Mouse (Mus musculus): ENCODE results near the gene Ttc28. TPM values are rescaled to one million over a fixed set of nuclear protein-coding genes. Genes with fewer than 3 reads are reported as not detected.

The Ttc28 gene
- polyA plus RNA-seq, 1 experiment: 5.5 TPM

DNA sequence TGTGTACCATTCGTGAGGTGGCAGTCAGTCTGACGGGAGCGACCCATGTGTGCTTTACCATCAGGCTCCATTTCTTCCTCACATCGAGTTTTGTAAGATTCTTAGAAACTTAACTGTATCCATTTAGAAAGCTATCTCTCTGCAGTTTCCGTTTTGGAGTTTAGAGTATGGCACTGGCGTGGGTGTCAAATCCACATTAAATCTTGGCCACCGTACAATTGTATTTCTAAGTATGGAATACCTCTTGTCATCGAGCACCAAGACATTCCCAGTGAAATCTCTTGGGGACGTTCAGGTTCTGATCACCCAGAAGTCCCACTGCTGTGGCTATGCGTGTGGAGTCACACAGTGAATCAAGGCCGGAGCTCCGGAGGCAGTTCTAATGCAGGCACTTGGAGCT is 276.3 kb downstream of the Ttc28 start:
- H3K4me3 ChIP-seq (replicated peaks; ENCODE audit: insufficient read depth, low read depth, low read length): no peak overlapping the region
- DNase-seq: no peak

DNA sequence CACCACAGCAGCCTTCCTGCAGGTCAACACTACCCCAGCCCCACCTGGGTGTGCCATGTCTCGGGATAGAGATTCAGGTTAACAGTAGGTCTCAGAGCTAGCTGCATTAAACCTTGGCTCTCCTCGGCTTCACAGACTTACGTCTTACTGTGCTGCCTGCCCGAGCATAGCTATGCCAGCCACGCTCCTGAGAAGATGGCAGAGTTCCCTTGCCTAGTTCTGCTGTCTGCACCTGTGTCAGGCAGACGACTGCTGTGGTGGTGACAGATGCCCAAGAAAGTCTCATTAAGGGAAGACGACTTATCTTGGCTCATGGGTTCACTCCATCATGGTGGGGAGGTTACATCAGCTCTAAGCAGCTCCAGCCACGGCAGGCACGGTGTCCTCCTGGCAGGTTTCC is 278.7 kb downstream of the Ttc28 start:
- WGBS: 26% methylated on average over 9 of the region's 9 CpGs
- H3K27me3 ChIP-seq (ENCODE audit: control insufficient read depth, insufficient read depth, low read length): no peaks in the 10 kb centered on the region
- H3K27ac ChIP-seq (ENCODE audit: insufficient read depth, low read length): no peak overlapping the region
- H3K4me3 ChIP-seq (replicated peaks; ENCODE audit: insufficient read depth, low read depth, low read length): no peak overlapping the region
- H3K4me1 ChIP-seq (ENCODE audit: control insufficient read depth, insufficient read depth, low read length): peaks cover 7% of the 10 kb centered on the region
- TF ChIP-seq POLR2A (IDR thresholded peaks at IDR 0.05; ENCODE audit: borderline replicate concordance, insufficient read depth, low read length) (no peak), CTCF (IDR thresholded peaks at IDR 0.05; ENCODE audit: borderline replicate concordance, insufficient read depth, low read depth, low read length) (no peak)
- DNase-seq: peak in 1 of 2 experiments; percentile 28

More for the DNA sequence above, 276.3 kb downstream of the Ttc28 start:
- Histone ChIP-seq H3K27me3 (ENCODE audit: control insufficient read depth, insufficient read depth, low read length) (no peaks in the 10 kb centered on the region), H3K27ac (ENCODE audit: insufficient read depth, low read length) (no peak overlapping the region), H3K4me1 (ENCODE audit: control insufficient read depth, insufficient read depth, low read length) (peaks cover 7% of the 10 kb centered on the region)
- TF ChIP-seq CTCF (IDR thresholded peaks at IDR 0.05; ENCODE audit: borderline replicate concordance, insufficient read depth, low read depth, low read length): no peak
- no peak for TF ChIP-seq POLR2A (IDR thresholded peaks at IDR 0.05; ENCODE audit: borderline replicate concordance, insufficient read depth, low read length)
- WGBS: 91% methylated on average over 12 of the region's 12 CpGs

DNA sequence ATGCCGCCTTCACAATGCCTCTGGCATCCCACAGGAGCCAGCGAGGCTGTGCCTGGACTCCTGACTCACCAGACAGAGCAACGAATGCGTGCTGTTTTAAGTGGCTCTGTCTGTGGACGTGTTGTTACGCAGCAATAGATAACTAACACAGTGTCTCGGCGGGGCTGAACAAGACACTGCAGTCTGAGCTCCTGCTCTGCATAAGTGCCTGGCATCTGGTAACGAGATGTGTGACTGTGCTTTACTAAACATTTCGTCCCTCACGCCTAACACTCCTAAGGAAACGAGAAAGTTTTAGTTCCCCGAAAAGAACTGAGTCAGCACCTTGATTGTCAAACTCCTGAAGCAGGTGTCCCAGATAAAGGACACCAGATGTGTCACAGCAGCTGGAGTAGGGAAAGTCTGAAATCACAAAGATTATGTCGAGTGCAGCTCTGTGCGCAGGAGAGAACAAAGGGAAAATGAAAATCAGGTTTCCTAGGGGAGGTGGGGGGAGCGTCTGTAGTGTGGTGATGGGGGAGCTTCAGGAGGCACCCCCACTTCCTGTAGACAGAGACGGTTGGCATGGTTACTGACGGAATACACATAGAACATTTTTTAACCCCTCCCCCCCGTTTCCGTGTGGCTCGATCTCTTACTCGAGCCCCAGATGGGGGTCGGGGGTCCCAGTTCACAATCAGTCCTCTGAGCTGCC is 280.2 kb downstream of the Ttc28 start:
- Histone ChIP-seq H3K27ac (ENCODE audit: insufficient read depth, low read length) (no peak overlapping the region), H3K27me3 (ENCODE audit: control insufficient read depth, insufficient read depth, low read length) (no peaks in the 10 kb centered on the region), H3K4me1 (ENCODE audit: control insufficient read depth, insufficient read depth, low read length) (peaks cover 7% of the 10 kb centered on the region), H3K4me3 (replicated peaks; ENCODE audit: insufficient read depth, low read depth, low read length) (no peak overlapping the region)
- TF ChIP-seq POLR2A (IDR thresholded peaks at IDR 0.05; ENCODE audit: borderline replicate concordance, insufficient read depth, low read length): no peak
- no peak for TF ChIP-seq CTCF (IDR thresholded peaks at IDR 0.05; ENCODE audit: borderline replicate concordance, insufficient read depth, low read depth, low read length)
- WGBS: 70% methylated on average over 23 of the region's 23 CpGs
- no peak for DNase-seq

DNA sequence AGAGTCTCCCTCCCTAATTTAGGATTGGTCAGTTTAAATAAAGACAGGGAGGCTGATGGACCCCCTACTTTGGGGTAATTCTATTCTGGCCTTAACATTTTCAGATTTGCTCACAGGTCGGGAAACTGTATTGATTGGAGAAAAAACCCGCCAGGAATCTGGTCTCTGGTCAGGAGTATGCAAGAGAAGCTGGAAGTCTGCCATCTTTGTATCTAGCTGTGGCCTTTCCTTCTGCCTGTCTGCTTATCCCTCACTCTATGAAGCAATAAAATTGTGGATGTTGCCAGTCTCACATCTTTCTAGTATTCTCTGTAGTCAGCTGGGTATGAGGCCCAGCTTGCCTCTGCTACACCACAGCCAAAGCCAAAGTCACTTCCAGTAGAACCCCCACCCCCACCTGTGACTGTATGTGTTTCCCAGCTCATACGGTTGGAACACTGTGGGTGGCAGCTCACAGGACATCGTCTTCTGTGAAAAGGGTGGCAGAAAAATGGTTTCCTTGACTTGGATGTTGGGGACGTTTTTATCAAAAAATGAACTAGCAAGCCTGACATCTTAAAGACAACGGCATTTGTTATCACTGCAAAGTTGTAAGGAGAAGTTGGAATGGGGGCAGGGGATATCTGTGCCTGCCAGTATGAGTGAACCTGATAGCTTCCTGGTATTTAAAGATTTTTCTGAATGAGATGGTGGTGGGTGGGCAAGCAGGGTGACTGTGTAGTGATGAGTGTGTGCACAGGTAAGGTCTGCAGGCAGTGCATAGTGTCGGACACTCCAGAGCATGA is 281.7 kb downstream of the Ttc28 start:
- no peaks in the 10 kb centered on the region for H3K27me3 ChIP-seq (ENCODE audit: control insufficient read depth, insufficient read depth, low read length)
- no peak overlapping the region for H3K4me3 ChIP-seq (replicated peaks; ENCODE audit: insufficient read depth, low read depth, low read length)
- H3K27ac ChIP-seq (ENCODE audit: insufficient read depth, low read length): no peak overlapping the region
- no peak for DNase-seq
- no peak for TF ChIP-seq POLR2A (IDR thresholded peaks at IDR 0.05; ENCODE audit: borderline replicate concordance, insufficient read depth, low read length)
- TF ChIP-seq CTCF (IDR thresholded peaks at IDR 0.05; ENCODE audit: borderline replicate concordance, insufficient read depth, low read depth, low read length): no peak
- 64% methylated on average over 7 of the region's 7 CpGs for WGBS
- peaks cover 7% of the 10 kb centered on the region for H3K4me1 ChIP-seq (ENCODE audit: control insufficient read depth, insufficient read depth, low read length)

DNA sequence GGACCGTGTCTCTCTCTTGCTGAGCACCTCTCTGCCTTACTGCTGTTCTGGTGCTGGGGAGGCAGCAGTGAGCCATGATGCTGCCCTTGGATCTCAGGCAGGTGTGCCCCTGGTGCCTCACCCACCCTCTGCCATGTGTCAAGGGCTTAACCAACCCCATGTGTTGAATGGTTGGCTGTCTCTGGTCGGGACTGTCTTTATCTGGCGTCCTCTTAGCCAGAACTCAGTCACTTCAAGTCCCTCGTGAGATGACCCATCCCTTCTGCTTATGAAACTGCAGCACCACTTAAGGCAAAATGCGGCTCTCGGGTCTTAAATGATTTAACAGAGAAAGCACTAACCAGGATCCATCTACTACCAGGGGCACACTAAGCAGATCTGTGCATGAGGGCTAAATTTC is 283.3 kb downstream of the Ttc28 start:
- peaks cover 7% of the 10 kb centered on the region for H3K4me1 ChIP-seq (ENCODE audit: control insufficient read depth, insufficient read depth, low read length)

DNA sequence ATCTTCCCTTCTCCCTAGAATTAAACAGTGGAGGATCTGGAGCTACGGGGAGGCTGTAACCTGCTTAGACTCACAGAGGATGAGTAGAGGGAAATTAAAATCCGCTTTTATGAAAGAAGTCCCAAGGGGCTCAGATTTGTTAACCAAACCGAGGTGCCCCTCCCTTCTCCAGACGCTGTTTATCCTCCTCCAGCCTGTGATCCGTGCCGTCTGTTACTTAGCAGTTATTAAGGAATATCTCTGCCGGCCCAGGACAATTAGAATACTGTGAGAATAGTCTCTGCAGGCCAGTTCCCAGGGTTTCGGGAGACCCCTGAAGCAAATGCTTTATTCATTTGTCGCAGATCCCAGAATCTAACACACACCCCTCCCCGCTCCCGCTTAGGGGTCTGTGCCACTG is 283.8 kb downstream of the Ttc28 start:
- WGBS: 86% methylated on average over 11 of the region's 11 CpGs
- H3K4me1 ChIP-seq (ENCODE audit: control insufficient read depth, insufficient read depth, low read length): peaks cover 2% of the 10 kb centered on the region
- no peak overlapping the region for H3K27ac ChIP-seq (ENCODE audit: insufficient read depth, low read length)
- DNase-seq: no peak
- no peaks in the 10 kb centered on the region for H3K27me3 ChIP-seq (ENCODE audit: control insufficient read depth, insufficient read depth, low read length)
- no peak for TF ChIP-seq POLR2A (IDR thresholded peaks at IDR 0.05; ENCODE audit: borderline replicate concordance, insufficient read depth, low read length)
- TF ChIP-seq CTCF (IDR thresholded peaks at IDR 0.05; ENCODE audit: borderline replicate concordance, insufficient read depth, low read depth, low read length): no peak
- H3K4me3 ChIP-seq (replicated peaks; ENCODE audit: insufficient read depth, low read depth, low read length): no peak overlapping the region

More for the DNA sequence above, 283.3 kb downstream of the Ttc28 start:
- 88% methylated on average over 6 of the region's 6 CpGs for WGBS
- Histone ChIP-seq H3K4me3 (replicated peaks; ENCODE audit: insufficient read depth, low read depth, low read length) (no peak overlapping the region), H3K27me3 (ENCODE audit: control insufficient read depth, insufficient read depth, low read length) (no peaks in the 10 kb centered on the region), H3K27ac (ENCODE audit: insufficient read depth, low read length) (no peak overlapping the region)
- TF ChIP-seq POLR2A (IDR thresholded peaks at IDR 0.05; ENCODE audit: borderline replicate concordance, insufficient read depth, low read length): no peak
- no peak for TF ChIP-seq CTCF (IDR thresholded peaks at IDR 0.05; ENCODE audit: borderline replicate concordance, insufficient read depth, low read depth, low read length)
- DNase-seq: no peak

DNA sequence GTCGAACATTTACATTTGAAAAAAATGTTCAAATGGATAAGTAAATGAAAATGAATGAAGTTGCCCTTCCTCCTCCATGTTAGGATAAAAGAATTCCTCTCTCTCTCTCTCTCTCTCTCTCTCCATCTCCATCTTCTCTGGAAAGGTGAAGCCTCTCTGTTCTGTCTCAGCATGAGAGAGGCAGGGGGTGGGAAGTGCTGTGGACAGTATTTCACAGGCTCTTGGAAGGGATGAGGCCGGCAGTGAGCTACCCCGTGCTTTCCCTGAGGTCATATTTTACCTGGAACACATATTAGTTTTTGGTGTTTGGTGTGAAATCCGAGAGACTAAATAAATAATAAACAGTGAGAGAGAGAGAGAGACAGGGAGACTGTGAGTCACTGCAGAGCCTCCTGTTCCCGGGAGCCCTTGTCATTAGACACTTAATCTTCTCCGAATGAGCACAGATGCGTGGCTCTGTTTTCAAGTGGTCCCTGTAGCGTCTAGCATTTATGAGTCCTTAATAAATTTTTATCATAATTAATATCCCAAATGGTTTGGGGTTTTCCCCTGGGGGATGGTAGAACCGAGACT is 284.8 kb downstream of the Ttc28 start:
- TF ChIP-seq POLR2A (IDR thresholded peaks at IDR 0.05; ENCODE audit: borderline replicate concordance, insufficient read depth, low read length) (no peak), CTCF (IDR thresholded peaks at IDR 0.05; ENCODE audit: borderline replicate concordance, insufficient read depth, low read depth, low read length) (no peak)
- DNase-seq: no peak
- Histone ChIP-seq H3K27me3 (ENCODE audit: control insufficient read depth, insufficient read depth, low read length) (no peaks in the 10 kb centered on the region), H3K4me3 (replicated peaks; ENCODE audit: insufficient read depth, low read depth, low read length) (no peak overlapping the region), H3K27ac (ENCODE audit: insufficient read depth, low read length) (no peak overlapping the region), H3K4me1 (ENCODE audit: control insufficient read depth, insufficient read depth, low read length) (no peaks in the 10 kb centered on the region)
- 60% methylated on average over 9 of the region's 9 CpGs for WGBS
